Comparison of ENCODE assay signal across 19 mouse cellular contexts in the genomic region with DNA sequence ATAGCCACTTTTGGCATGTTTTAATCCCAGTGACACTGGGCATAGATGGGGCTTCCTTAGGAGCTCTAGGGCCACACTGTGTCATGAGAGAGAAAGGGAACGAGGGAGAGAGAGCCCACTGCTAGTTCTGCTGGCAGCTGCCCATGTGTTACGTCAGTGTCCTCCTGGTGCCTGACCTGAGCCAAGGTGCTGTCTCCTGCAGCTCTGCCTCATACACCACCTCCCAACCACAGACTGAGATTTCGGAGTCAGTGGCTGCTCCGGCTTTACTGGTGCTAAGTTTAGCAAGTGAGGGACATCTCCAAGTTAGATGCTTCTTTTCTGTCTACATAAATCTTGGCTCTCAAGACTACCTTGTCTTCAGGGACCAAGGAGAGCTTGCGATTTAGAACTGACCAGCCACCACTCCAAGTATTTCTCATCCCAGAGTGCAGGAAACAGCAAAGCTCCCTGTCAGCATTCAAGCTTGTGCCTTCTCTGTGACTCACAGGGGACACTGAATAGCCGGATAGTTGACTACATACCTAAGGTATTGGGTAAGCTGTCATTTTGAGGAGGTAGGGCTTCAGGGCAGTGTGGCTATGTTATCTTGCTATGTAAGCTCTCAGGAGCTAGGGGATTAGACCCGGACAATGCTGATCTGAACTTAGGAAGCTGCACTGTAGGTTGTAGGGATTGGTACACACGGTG. TPM values are rescaled to one million over a fixed set of nuclear protein-coding genes. Genes with fewer than 3 reads are reported as not detected.
DNase-seq lines count a peak whose midpoint lies in the region; ATAC-seq and TF ChIP-seq lines count a peak whose summit lies in the region.
"Had no signal": no experiment of that assay in that cellular context is flagged by ENCODE, and none has a peak within 500 bp of the region (broad histone marks: within the 10 kb centered on the region; RNA-seq: fewer than 3 reads in every experiment).

No protein-coding gene starts in this region.

- H3K9me3 ChIP-seq in intestine, embryonic 16.5 days (ENCODE audit: control insufficient read depth, low read length) = no peaks in the 10 kb centered on the region

- H3K4me3 ChIP-seq in left cerebral cortex, adult 2 months = no peak overlapping the region
- no peak overlapping the region for H3K4me3 ChIP-seq in intestine, embryonic 16.5 days (ENCODE audit: low read length)

- peak; percentile 30 for DNase-seq in adrenal gland, postnatal 14 days
- no peak for DNase-seq in adrenal gland, adult 18-20 months (ENCODE audit: low spot score in 2 of 2)
- peak; percentile 29 for DNase-seq in left cerebral cortex, postnatal 4 days
- no peak for DNase-seq in left cerebral cortex, adult 2 months (ENCODE audit: extremely low spot score in 1 of 2, low spot score in 2 of 2)
- DNase-seq in cerebellum, adult 9-10 months = peak; percentile 98
- peak; percentile 19 to 20 for DNase-seq in heart, postnatal 10 days
- no peak for DNase-seq in thymus, postnatal 25 days
- DNase-seq: B cell, adult 2 months; gastrocnemius, postnatal 36 days; right cerebral cortex, adult 18-20 months had no signal

- WGBS in intestine, embryonic 16.5 days = 74% methylated on average over 8 of the region's 8 CpGs

- intact Hi-C loops in left cerebral cortex, postnatal 4 days (cut with DNase I) = no loop called here
- intact Hi-C loops in left cerebral cortex, adult 2 months (cut with DNase I) = no loop called here
- intact Hi-C loops in heart, postnatal 10 days (cut with DNase I) = no loop called here

- no peak overlapping the region for H3K9ac ChIP-seq in intestine, embryonic 16.5 days (ENCODE audit: low read depth, low read length)

- no peak for TF ChIP-seq CTCF in left cerebral cortex, adult 2 months (IDR thresholded peaks at IDR 0.05)

- no peaks in the 10 kb centered on the region for H3K27me3 ChIP-seq in intestine, embryonic 16.5 days (replicated peaks; ENCODE audit: control insufficient read depth, insufficient read depth, low read length)

- H3K4me2 ChIP-seq in intestine, embryonic 16.5 days (ENCODE audit: low read depth, low read length) = no peak overlapping the region
- H3K4me2 ChIP-seq: liver, embryonic 11.5 days had no signal

- H3K27ac ChIP-seq in left cerebral cortex, adult 2 months = no peak overlapping the region
- H3K27ac ChIP-seq in intestine, embryonic 16.5 days (ENCODE audit: low read length) = no peak overlapping the region
- H3K27ac ChIP-seq: kidney, postnatal 0 days had no signal

- ATAC-seq in intestine, embryonic 16.5 days = no peak
- ATAC-seq: forebrain, embryonic 14.5 days; lung, postnatal 0 days had no signal

- no peaks in the 10 kb centered on the region for H3K36me3 ChIP-seq in intestine, embryonic 16.5 days (ENCODE audit: control insufficient read depth, insufficient read depth, low read length)

- no peaks in the 10 kb centered on the region for H3K4me1 ChIP-seq in intestine, embryonic 16.5 days (ENCODE audit: control insufficient read depth, insufficient read depth, low read length)

RNA-seq across cellular contexts. Expression of a gene that starts 14.3 kb away (rescaled TPM):
- total RNA-seq in adrenal gland, postnatal 14 days (2021) = not detected in 2 replicates
- not detected for total RNA-seq in adrenal gland, adult 18-20 months (2021)
- not detected for total RNA-seq in left cerebral cortex, postnatal 4 days (2021)
- total RNA-seq in left cerebral cortex, adult 2 months (2021) = not detected
- total RNA-seq in heart, postnatal 10 days (2021) = not detected
- polyA plus RNA-seq in intestine, embryonic 16.5 days (2015; fragmentation: Nextera tagmentation; extraction: Ambion mirVana) = not detected in 2 replicates
- total RNA-seq: gastrocnemius, postnatal 36 days; layer of hippocampus, adult 8-10 months; left cerebral cortex, postnatal 14 days; megakaryocyte-erythroid progenitor cell, adult 5-6 weeks; neutrophil, adult 5-6 weeks had no signal
- polyA plus RNA-seq: forebrain, embryonic 14.5 days; kidney, postnatal 0 days; liver, embryonic 11.5 days; lung, postnatal 0 days had no signal

RNA-seq across cellular contexts. Expression of a gene that starts 27.3 kb away (rescaled TPM):
- total RNA-seq in adrenal gland, postnatal 14 days (2021) = 25.0 and 33.0 TPM in 2 replicates
- 100 to 1,000 TPM in 1 of 2 experiments, 10 to 100 TPM in 1; 33.0 to 117 TPM for total RNA-seq in adrenal gland, adult 18-20 months (2021)
- total RNA-seq in left cerebral cortex, postnatal 4 days (2021) = 100 to 1,000 TPM in 1 of 2 experiments, 10 to 100 TPM in 1; 84.9 to 106 TPM
- total RNA-seq in left cerebral cortex, adult 2 months (2021) = 100 to 1,000 TPM in 1 of 2 experiments, 10 to 100 TPM in 1; 78.0 to 113 TPM
- 1 to 10 TPM; 5.0 to 7.7 TPM for total RNA-seq in heart, postnatal 10 days (2021)
- polyA plus RNA-seq in intestine, embryonic 16.5 days (2015; fragmentation: Nextera tagmentation; extraction: Ambion mirVana) = 0.61 and 1.0 TPM in 2 replicates
- total RNA-seq: neutrophil, adult 5-6 weeks had no signal

Comparison
In these comparisons a context has a peak if more than half of its experiments do, and no peak if none do; other contexts are left out.
1. DNase-seq: peak in adrenal gland, postnatal 14 days (single experiment), left cerebral cortex, postnatal 4 days (single experiment), cerebellum, adult 9-10 months (single experiment) and heart, postnatal 10 days (2 of 2); none in adrenal gland, adult 18-20 months (0 of 2), left cerebral cortex, adult 2 months (0 of 2) and thymus, postnatal 25 days (single experiment).